Mouse (Mus musculus): ENCODE data around the gene Htt. TPM values are rescaled to one million over a fixed set of nuclear protein-coding genes. Genes with fewer than 3 reads are reported as not detected.
"Not testable (repeated sequence)": the region's sequence is repeated elsewhere in the genome, so short reads cannot be mapped to it uniquely, and the experiment has no call there.

Gene Htt
- total RNA-seq (2022), result 10 to 100 TPM; 37.5 to 66.3 (median 47.0) TPM

DNA sequence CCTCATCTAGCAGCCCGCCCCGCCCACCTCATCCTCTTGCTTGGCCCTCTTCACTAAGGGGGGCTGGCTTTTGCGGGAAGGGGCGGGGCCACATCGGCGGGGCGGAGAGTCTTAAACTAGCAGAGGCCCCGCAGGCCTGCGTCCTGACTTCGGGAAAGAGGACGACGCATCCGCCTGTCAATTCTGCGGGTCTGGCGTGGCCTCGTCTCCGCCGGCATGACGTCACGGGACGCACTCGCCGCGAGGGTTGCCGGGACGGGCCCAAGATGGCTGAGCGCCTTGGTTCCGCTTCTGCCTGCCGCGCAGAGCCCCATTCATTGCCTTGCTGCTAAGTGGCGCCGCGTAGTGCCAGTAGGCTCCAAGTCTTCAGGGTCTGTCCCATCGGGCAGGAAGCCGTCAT, at the start of gene Htt:
Gene Htt (plus strand): TSS at position 232 of the 400 bp plus-strand sequence.
- DNase-seq, result peak; percentile 97

DNA sequence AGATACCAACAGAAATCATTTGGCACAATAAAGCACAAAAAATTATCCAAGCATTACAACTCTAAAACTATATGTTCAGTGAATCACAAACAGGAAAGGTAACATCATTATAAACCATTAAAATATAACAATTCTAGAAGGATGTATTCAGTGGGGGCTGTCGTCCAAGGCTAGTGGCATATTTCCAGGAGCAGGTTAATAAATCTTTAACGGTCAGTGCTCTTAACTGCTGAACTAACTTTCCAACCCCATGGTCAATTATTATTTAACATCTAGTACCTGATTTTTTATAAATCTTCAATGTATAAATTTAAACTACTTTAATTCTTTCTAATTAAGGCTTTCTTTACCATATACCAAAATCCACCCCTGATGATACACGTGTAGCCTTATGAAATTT, 47.2 kb upstream of the Htt start:
- DNase-seq, result not testable (repeated sequence)

DNA sequence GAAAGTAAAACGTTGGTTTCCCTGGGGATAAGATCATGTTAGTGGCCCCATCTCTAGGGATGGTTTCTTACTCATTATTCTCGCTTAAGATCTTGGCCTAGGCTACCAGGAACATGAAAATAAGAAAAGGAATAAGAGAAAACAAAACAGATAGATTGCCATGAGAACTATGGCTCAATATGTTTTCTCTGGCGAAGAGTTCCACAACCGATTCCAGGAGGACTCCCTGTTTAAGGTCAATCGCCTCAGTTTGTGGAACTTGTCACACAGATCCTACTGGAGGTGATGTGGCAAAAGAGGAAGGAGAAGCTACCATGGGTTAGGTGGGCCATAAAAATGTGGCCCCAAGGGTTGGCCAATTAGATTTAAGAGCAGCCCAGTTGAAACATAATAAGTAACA, 46.7 kb upstream of the Htt start:
- no peak for DNase-seq

DNA sequence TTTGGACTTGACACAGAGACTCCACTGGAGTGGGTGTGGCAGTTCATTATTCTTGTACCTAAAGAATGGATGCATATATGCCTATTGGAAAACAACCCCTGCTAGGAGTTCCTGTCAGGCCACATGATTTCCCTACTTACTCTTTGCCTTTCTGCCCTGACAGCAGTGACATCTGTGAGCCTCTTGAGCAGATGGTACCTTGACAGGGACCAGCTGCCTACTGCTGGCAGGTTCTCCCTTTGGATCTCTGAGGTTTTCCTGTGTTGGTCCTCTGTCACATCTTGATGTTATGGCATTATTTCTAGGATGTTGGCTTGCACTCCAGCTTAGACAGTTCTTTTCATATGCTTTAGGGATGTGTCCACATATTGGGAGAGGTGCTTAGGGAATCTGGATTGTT, 32.4 kb upstream of the Htt start:
- DNase-seq, result no peak

DNA sequence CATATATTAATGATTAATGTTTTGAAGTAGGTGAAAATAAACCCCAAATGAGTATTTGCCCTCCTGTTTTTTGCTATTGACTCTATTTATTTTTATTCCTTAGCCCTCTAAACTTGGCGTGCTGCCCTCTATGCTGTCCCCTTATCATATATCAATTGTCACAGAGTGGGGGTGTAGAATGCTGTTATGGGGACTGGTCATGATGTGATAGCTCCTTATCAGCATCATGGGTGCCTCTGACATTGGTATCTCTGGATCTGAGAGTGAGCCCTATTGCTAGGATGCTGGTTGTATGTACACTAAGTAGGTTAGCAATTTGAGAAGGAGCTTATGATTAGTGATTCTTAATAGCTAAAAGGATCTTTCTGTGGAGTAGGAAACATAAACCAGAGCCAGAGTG, 31.3 kb upstream of the Htt start:
- DNase-seq, result no peak

DNA sequence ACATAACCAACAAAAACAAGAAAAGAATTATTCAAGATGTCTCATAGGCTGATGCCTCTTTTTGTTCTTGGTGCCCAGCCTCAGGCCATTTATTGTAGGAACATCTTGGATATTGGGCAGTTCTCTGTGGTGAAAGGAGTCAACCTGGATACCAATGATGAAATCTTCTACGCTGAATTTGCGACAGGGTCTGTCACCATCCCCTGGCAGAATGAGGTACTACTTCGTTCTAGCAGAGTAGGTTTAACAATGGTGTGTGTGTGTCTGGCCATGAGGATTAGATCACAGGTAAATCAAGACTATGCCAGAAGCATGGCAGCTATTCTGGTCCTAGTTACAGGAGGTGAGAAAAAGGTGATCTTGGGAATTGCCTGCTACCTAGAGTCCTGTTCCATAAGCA, 10.1 kb upstream of the Htt start:
- no peak for DNase-seq

DNA sequence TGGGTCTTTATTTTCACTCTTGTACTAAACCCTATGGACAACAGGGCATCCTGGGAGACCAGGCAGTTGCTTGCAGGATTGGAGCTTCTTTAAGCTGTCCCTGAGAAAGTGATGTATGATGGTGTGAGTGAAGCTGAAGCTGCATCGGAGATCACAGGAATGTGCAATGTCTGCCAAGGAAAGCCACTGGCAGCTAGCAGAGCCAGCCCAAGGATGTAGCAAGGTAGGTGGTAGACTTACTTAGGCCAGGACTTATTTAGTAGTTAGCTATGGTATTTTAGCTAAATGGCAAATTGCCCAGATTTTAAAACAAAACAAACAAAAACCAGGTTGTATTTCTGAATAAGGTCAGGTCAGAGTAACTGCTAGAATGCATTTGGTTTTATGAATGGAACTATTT, 2.8 kb upstream of the Htt start:
- no peak for DNase-seq

DNA sequence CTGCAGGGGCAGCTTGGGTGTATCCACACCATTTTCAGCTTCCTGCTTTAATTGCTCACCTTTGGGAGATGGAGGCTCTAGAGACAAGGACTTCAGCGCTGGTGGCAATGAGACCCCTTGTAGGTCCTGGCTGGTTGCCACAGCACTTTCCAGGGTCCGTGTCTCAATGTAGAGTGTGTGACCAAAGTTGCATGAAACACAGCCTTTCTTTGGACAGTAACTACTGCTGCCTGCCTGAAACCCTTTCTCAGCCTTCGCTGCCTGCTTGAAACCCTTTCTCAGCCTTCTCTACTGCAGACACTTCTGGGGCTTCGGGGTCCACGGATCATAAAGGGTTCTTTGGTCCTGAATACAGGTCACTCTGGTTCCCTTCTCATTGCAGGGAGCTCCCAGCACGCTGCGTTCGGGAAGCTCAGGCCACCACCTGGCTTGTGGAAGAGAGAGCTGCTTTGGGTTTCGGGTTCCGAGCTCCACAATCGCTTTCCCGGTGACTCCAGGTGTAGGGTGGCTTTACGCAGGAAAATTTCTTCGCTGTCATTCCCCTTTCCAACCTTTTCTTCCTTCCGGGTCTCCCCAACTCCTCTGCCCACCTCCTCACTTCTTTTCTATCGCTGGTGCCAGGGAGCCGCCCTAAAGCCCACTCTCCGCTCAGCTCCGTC, 561 bp upstream of the Htt start:
- no peak for DNase-seq

DNA sequence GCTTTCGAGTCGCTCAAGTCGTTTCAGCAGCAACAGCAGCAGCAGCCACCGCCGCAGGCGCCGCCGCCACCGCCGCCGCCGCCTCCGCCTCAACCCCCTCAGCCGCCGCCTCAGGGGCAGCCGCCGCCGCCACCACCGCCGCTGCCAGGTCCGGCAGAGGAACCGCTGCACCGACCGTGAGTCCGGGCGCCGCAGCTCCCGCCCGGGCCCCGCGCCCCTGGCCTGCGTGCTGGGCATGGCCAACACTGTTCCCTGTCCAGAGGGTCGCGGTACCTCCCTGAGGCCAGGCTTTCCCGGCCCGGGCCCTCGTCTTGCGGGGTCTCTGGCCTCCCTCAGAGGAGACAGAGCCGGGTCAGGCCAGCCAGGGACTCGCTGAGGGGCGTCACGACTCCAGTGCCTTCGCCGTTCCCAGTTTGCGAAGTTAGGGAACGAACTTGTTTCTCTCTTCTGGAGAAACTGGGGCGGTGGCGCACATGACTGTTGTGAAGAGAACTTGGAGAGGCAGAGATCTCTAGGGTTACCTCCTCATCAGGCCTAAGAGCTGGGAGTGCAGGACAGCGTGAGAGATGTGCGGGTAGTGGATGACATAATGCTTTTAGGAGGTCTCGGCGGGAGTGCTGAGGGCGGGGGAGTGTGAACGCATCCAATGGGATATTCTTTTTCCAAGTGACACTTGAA, 533 bp downstream of the Htt start:
- peak; percentile 26 for DNase-seq

DNA sequence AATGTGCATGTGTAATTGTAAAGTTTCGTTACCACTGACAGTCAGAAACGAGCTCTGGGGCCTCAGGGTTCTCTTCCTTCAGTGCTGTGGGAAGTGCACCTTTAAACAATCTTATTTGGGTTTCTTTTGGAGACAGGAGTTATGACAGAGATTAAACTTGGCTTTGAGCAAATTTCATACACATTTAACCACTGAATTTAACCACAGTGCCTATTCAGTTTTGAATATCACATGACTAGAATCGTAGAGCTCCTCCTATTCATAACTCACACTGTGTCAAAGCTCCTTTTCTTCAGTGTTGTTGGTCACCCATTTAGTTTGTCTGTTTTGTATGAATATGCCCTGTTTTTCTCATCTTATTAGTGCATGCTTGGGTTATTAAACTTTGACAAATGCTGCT, 10.3 kb downstream of the Htt start:
- DNase-seq, result no peak

DNA sequence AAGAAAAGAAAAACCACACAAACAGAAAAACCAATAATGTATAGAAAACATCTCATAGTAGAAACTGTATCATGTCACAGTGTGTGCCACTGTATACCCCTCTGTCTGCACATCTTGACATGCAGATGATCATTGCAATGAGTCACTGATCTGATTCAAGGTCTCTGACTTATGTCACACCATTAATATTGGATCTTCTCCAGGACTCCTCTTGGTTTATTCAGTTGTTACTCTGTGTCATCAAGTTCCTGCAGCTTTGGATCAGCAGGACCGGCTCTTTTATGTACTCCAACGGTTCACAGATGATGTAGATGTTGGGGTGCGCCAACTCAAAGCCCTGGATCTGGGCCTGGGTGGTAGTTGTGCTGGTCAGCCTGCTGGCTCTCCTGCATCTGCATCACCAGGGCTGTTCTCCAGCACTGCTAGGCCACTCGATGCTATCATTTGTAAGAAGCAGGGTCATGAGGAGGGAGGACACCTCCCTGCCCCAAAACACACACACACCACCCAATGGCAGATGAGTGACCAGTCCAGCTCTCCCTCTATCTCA, 11.2 kb downstream of the Htt start:
- peak; percentile 14 for DNase-seq

DNA sequence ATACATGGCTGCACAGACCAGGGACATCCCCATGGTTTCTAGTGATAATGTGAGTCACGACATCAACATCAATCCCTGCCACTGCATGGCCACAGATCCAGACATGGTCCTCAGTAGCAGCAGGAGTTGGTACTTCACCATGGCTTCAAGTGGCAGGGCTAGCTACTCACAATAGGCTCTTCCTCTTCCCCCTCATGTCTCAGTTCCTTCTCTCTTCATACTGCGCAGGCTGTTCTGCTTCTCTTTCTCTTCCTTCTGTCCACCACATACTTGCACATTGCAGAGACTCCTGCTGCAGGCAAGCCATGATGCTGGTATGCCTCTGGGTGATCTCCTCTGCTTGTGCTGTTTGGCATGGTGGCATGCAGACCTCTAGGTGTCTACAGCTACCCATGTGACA, 11.9 kb downstream of the Htt start:
- peak; percentile 11 for DNase-seq

DNA sequence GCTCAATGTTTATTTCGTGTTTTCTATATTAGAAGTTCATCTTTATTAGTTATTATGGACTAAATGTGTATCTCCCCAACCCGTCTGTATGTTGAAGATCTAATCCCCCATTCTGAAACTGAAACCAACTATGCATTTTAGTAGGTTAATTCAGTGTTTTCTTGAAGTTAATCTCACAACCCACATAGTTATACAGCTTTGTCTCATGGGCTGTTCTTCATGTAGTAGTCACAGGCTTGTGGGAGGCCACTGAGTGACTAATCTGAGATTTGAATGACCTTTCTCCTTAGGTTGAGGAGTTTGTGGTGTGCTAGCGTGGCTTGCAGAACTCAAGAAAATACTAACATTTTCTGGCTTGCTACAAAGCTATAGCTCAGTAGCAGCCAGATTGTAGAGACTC, 23.5 kb downstream of the Htt start:
- DNase-seq, result no peak

DNA sequence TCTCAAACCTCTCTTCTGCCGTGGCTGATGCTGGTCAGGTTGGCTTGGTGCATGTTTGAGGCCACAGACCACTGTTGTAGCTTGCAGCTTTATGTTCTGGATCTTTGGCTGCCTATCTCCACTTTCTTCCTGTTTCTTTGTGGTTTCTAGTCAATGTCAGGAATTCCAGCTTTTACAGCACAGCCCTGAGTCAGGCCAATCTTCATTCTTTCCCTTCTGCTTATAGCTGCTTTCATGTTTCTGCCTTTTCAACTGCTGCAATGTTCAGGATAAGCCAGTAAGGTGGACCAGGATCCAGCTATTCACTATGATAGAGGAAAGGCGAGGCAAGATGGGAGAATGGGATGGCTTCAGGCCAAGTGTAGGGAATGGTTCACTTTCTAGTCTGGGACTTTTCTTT, 29.6 kb downstream of the Htt start:
- no peak for DNase-seq

DNA sequence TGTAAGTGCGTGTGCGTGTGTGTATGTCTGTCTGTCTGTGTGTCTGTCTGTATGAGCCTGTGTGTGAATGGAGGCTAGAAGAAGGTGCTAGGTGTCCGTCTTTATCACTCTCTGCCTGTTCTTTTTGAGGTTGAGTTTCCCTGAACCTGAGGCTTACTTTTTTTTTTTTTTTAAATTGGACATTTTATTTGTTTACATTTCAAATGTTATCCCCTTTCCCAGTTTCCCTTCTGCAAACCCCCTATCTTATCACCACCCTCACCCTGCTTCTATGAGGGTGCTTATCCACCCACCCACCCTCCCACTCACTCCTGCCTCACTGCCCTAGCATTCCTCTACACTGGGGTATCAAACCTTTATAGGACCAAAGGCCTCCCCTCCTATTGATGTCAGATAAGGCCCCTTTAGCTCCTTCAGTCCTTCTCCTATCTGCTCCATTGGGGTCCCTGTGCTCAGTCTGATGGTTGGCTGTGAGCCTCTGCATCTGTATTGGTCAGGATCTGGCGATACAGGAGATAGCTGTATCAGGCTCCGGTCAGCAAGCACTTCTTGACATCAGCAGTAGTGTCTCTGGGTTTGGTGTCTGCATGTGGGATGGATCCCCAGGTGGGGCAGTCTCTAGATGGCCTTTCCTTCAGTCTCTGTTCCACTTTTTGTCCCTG, 38.9 kb downstream of the Htt start:
- DNase-seq, result no peak

DNA sequence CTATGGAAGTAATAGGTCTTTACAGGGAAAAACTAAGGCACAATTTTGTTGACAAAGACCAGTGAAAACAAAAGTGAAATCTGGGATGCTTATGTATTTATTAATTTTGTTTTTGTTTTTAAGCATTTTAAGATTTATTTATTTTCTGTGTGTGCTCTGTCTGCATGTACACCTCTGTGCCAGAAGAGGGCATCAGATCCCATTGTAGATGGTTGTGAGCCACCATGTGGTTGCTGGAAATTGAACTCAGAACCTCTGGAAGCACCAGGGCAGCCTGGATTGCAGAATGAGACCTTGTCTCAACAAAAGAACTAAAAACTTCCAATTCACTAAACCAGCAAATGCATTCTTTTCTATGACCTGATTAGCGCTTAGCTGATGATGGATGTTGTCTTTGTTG, 44.5 kb downstream of the Htt start:
- no peak for DNase-seq

DNA sequence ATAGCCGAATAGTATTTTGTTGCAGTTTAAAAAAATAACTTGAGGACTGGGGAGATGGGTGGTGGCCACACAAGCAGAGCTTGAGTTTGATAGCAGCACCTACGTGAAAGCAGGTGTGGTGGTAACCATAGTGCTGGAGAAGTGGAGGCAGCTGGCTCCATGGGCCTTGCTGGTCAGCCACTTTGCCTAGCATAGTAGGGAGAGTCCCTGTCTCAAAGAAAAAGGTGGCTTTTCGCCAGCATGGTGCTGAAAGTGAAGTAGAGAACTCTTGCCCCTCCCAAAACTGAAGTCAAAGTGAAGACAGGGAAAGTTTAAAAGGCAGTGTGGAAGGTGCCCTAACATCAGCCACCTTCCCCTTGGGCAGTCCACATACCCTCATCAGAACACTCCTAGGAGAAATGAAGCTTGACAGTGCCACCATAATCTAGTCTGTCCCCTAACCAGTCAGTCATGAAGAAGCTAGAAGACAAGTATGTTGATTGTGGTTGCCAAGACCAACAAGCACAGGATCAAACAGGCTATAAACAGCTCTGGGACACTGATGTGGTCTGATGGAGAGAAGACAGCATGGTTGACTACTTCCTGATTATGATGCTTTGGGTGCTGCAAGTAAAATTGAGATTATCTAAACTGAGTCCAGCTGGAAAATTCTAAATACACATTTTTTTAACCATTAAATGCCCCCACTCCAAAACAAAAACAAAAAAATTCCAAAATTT, 61.0 kb downstream of the Htt start:
- no peak for DNase-seq

DNA sequence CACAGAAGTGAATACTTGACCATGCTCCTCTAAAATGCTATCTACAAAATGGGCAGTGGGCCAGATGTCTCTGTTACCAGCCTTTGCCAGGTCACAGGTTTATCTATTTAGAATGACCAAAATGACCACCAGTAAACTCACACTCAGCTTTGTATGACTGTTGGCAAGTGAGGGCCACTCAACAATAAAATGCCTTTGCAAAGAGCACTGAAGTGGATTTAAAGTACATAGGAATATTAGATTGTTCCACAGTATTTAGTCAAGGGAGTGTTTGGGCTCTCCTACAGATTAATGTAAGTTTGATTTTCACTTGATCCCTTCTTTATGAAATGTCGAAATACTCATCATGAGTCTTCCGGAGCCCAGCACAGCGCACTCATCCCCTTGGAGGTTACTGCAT, 92.5 kb downstream of the Htt start:
- DNase-seq, result no peak

DNA sequence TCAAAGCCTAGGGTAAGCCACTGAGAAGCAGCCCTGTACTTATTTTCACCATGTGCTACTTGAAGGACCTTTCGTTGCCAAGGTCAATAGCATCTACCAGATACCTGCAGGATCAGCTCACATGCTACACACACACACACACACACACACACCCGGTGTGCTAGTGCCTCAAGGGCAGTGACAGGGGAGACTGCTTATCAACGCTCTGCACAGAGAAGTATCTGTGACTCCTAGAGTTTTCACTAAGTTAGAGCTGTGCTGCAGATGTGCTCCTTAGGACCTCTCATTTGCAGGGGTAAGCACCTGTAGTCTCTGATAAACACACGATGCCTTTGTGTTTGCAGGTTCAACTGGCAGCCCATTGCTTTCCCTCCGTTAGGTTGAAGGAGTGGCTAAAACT, 103.8 kb downstream of the Htt start:
- no peak for DNase-seq

DNA sequence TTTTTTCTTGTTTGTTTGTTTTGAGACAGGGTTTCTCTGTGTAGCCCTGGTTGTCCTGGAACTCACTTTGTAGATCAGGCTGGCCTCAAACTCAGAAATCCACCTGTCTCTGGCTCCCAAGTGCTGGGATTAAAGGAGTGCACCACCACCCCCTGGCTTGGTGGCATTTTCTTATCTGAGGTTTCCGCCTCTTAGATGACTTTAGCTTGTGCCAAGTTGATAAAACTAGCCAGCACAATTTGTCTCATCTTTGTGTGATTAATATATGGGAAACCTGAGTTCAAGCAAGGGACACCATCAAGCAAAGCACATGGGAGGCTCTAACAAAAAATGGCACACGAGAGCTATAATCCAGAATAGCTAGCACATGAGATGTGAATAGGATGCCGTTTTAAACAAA, 118.8 kb downstream of the Htt start:
- not testable (repeated sequence) for DNase-seq

DNA sequence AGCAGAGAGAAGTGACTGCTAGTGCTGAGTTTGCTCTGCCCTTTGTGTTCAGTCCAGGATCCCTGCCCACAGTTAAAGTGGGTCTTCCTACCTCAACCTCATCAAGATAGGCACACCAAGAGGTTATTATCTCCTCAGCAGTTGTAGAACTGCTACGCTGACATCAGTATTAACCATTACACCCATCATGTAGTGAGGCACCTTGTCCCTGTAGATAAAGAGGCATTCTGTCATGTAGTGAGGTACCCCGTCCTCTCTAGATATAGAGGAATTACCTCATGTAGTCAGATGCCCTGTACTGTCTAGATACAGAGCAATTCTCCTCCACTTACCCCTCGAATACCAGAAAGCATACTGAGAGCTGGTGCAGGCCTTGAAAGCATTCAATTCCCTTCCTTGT, 119.5 kb downstream of the Htt start:
- DNase-seq, result no peak

DNA sequence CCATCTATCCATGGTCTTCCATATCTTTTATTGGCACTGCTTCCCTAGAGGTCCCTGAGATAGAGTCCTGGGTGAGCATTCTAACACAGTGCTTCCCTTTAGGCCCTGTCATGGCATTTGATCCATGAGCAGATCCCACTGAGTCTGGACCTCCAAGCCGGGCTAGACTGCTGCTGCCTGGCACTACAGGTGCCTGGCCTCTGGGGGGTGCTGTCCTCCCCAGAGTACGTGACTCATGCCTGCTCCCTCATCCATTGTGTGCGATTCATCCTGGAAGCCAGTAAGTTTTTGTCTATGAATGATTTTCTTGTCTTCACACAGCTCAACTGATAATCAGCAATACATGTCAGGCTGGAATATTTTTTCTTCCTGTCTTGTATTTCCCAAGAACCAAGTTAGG, 123.7 kb downstream of the Htt start:
- no peak for DNase-seq

DNA sequence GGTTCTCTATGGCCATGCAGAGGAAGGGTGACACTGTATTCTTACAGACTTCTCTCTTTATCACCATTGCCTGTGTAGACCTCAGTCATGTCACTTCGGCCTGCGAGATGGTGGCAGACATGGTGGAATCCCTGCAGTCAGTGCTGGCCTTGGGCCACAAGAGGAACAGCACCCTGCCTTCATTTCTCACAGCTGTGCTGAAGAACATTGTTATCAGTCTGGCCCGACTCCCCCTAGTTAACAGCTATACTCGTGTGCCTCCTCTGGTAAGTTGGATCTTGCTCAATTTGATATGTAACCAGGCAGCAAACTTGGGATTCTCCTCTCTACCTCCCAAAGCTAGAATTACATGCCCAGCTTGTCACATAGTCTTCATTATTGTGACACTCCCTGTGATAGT, 127.7 kb downstream of the Htt start:
- no peak for DNase-seq

Measured in adrenal gland, adult 8-10 months (tissue).